Comparison of ENCODE assay signal across 25 mouse cellular contexts in genomic region chr11:116326963-116327603, GRCm38 (mm10). TPM values are rescaled to one million over a fixed set of nuclear protein-coding genes. Genes with fewer than 3 reads are reported as not detected.
DNase-seq lines count a peak whose midpoint lies in the region; ATAC-seq and TF ChIP-seq lines count a peak whose summit lies in the region.
"Had no signal": no experiment of that assay in that cellular context is flagged by ENCODE, and none has a peak within 500 bp of the region (broad histone marks: within the 10 kb centered on the region; RNA-seq: fewer than 3 reads in every experiment).

No protein-coding gene starts in this region.

- ATAC-seq in hindbrain, postnatal 0 days = no peak
- no peak for ATAC-seq in limb, embryonic 12.5 days (ENCODE audit: insufficient number of reproducible peaks, insufficient read depth, low FRiP score, low TSS enrichment, low read depth)
- ATAC-seq: forebrain, embryonic 14.5 days; intestine, postnatal 0 days; liver, postnatal 0 days had no signal

- H3K9me3 ChIP-seq in hindbrain, embryonic 10.5 days = no peaks in the 10 kb centered on the region
- H3K9me3 ChIP-seq in hindbrain, postnatal 0 days (ENCODE audit: low read length) = no peaks in the 10 kb centered on the region
- H3K9me3 ChIP-seq in limb, embryonic 12.5 days = no peaks in the 10 kb centered on the region
- H3K9me3 ChIP-seq: heart, embryonic 15.5 days; limb, embryonic 15.5 days had no signal

- H3K27me3 ChIP-seq in hindbrain, embryonic 10.5 days (ENCODE audit: insufficient read depth, poor library complexity, severe bottlenecking) = peaks cover 19% of the 10 kb centered on the region; the same call in 1 of the 2 replicates
- H3K27me3 ChIP-seq in hindbrain, postnatal 0 days (ENCODE audit: insufficient read depth, low read length) = no peaks in the 10 kb centered on the region
- peaks cover 2% of the 10 kb centered on the region for H3K27me3 ChIP-seq in limb, embryonic 12.5 days
- H3K27me3 ChIP-seq: heart, embryonic 15.5 days; limb, embryonic 15.5 days had no signal

- peak overlapping the region; percentile 46 for H3K27ac ChIP-seq in hindbrain, embryonic 10.5 days
- no peak overlapping the region for H3K27ac ChIP-seq in hindbrain, postnatal 0 days
- no peak overlapping the region for H3K27ac ChIP-seq in limb, embryonic 12.5 days
- H3K27ac ChIP-seq: gastrocnemius, adult 2 months; heart, embryonic 15.5 days; hindbrain, embryonic 14.5 days; left cerebral cortex, adult 2 months; limb, embryonic 15.5 days had no signal

- no peak for TF ChIP-seq CTCF in hindbrain, postnatal 0 days (IDR thresholded peaks at IDR 0.05; ENCODE audit: low read depth)

- no peak overlapping the region for H3K9ac ChIP-seq in hindbrain, postnatal 0 days (replicated peaks; ENCODE audit: low read length)
- H3K9ac ChIP-seq in limb, embryonic 12.5 days (replicated peaks) = peak overlapping the region; percentile 23; the same call in 1 of the 2 replicates
- H3K9ac ChIP-seq: heart, embryonic 15.5 days; hindbrain, embryonic 14.5 days; limb, embryonic 15.5 days; liver, postnatal 0 days had no signal

- no peak overlapping the region for H3K4me3 ChIP-seq in hindbrain, embryonic 10.5 days
- no peak overlapping the region for H3K4me3 ChIP-seq in hindbrain, postnatal 0 days (ENCODE audit: low read length)
- H3K4me3 ChIP-seq in limb, embryonic 12.5 days (replicated peaks) = no peak overlapping the region
- H3K4me3 ChIP-seq: gastrocnemius, adult 2 months; heart, embryonic 15.5 days; left cerebral cortex, adult 2 months; limb, embryonic 15.5 days had no signal

- no peak for DNase-seq in hindbrain, embryonic 10.5 days (ENCODE audit: low spot score)
- DNase-seq in hindbrain, postnatal 0 days (ENCODE audit: low spot score) = no peak
- DNase-seq in lung, postnatal 36 days = peak; percentile 28
- no peak for DNase-seq in lung, postnatal 14 days
- peak; percentile 68 for DNase-seq in yolk sac, embryonic 10.5 days (ENCODE audit: low spot score)
- DNase-seq in gastrocnemius, adult 18-20 months (ENCODE audit: low spot score) = no peak
- no peak for DNase-seq in spleen, postnatal 36 days (ENCODE audit: low spot score in 2 of 2)
- DNase-seq: adrenal gland, adult 8-10 months; cerebellum, adult 8-10 months; embryo, embryonic 11 days; gastrocnemius, adult 2 months; heart, adult 18-20 months; liver, postnatal 0 days; right cerebral cortex, adult 18-20 months; spleen, adult 18-20 months; thymus, postnatal 36 days had no signal

- no peak overlapping the region for H3K4me2 ChIP-seq in hindbrain, postnatal 0 days (ENCODE audit: low read depth, low read length)
- no peak overlapping the region for H3K4me2 ChIP-seq in limb, embryonic 12.5 days
- H3K4me2 ChIP-seq: heart, embryonic 15.5 days; hindbrain, embryonic 14.5 days; limb, embryonic 15.5 days had no signal

- peaks cover 51% of the 10 kb centered on the region for H3K4me1 ChIP-seq in hindbrain, embryonic 10.5 days (replicated peaks)
- H3K4me1 ChIP-seq in hindbrain, postnatal 0 days (ENCODE audit: insufficient read depth, low read length) = peaks cover 9% of the 10 kb centered on the region
- H3K4me1 ChIP-seq in limb, embryonic 12.5 days (replicated peaks) = peaks cover 33% of the 10 kb centered on the region

- peaks cover 2% of the 10 kb centered on the region; the same call in 1 of the 2 replicates for H3K36me3 ChIP-seq in hindbrain, embryonic 10.5 days
- H3K36me3 ChIP-seq in hindbrain, postnatal 0 days (ENCODE audit: insufficient read depth, low read length) = no peaks in the 10 kb centered on the region
- no peaks in the 10 kb centered on the region for H3K36me3 ChIP-seq in limb, embryonic 12.5 days
- H3K36me3 ChIP-seq: heart, embryonic 15.5 days; limb, embryonic 15.5 days had no signal

- WGBS in hindbrain, embryonic 10.5 days = 64% methylated on average over 7 of the region's 7 CpGs
- WGBS in hindbrain, postnatal 0 days = 78% methylated on average over 7 of the region's 7 CpGs
- 61% methylated on average over 7 of the region's 7 CpGs for WGBS in limb, embryonic 12.5 days

RNA-seq across cellular contexts. Expression of gene Foxj1, which starts 8.1 kb away (rescaled TPM):
- 15.1 and 29.1 TPM in 2 replicates for polyA plus RNA-seq in hindbrain, embryonic 10.5 days (2016; fragmentation: Nextera tagmentation; extraction: Ambion mirVana)
- total RNA-seq in hindbrain, postnatal 0 days (2014; rRNA removed) = 37.6 and 40.0 TPM in 2 replicates
- 15.5 and 16.6 TPM in 2 replicates for polyA plus RNA-seq in hindbrain, postnatal 0 days (2015; fragmentation: Nextera tagmentation; extraction: Ambion mirVana)
- polyA plus RNA-seq in limb, embryonic 12.5 days (2016; fragmentation: Nextera tagmentation; extraction: Ambion mirVana) = 0.18 TPM in 2 replicates
- total RNA-seq in gastrocnemius, adult 18-20 months (2021) = under 1 TPM in 1 of 2 experiments, not detected in 1; 0.14 TPM

RNA-seq across cellular contexts. Expression of gene Exoc7, which starts 20.1 kb away (rescaled TPM):
- 52.2 and 79.2 TPM in 2 replicates for polyA plus RNA-seq in hindbrain, embryonic 10.5 days (2016; fragmentation: Nextera tagmentation; extraction: Ambion mirVana)
- 84.6 and 95.3 TPM in 2 replicates for total RNA-seq in hindbrain, postnatal 0 days (2014; rRNA removed)
- 128 TPM in 2 replicates for polyA plus RNA-seq in hindbrain, postnatal 0 days (2015; fragmentation: Nextera tagmentation; extraction: Ambion mirVana)
- polyA plus RNA-seq in limb, embryonic 12.5 days (2016; fragmentation: Nextera tagmentation; extraction: Ambion mirVana) = 77.6 and 82.8 TPM in 2 replicates
- total RNA-seq in gastrocnemius, adult 18-20 months (2021) = 10 to 100 TPM; 69.0 to 86.7 TPM

RNA-seq across cellular contexts. Expression of gene Galr2, which starts 46.3 kb away (rescaled TPM):
- 0.11 and 0.33 TPM in 2 replicates for polyA plus RNA-seq in hindbrain, embryonic 10.5 days (2016; fragmentation: Nextera tagmentation; extraction: Ambion mirVana)
- total RNA-seq in hindbrain, postnatal 0 days (2014; rRNA removed) = 0.40 TPM in 1 of 2 replicates, not detected in the other
- 0.34 and 0.44 TPM in 2 replicates for polyA plus RNA-seq in hindbrain, postnatal 0 days (2015; fragmentation: Nextera tagmentation; extraction: Ambion mirVana)
- 0.20 TPM in 1 of 2 replicates, not detected in the other for polyA plus RNA-seq in limb, embryonic 12.5 days (2016; fragmentation: Nextera tagmentation; extraction: Ambion mirVana)
- total RNA-seq in gastrocnemius, adult 18-20 months (2021) = under 1 TPM in 1 of 2 experiments, not detected in 1; 0.19 TPM
- total RNA-seq: heart, adult 18-20 months; layer of hippocampus, adult 18-20 months; left cerebral cortex, adult 2 months; megakaryocyte-erythroid progenitor cell, adult 5-6 weeks had no signal
- polyA plus RNA-seq: liver, postnatal 0 days had no signal

RNA-seq across cellular contexts. Expression of gene Srp68, which starts 53.1 kb away (rescaled TPM):
- 96.2 and 100 TPM in 2 replicates for polyA plus RNA-seq in hindbrain, embryonic 10.5 days (2016; fragmentation: Nextera tagmentation; extraction: Ambion mirVana)
- total RNA-seq in hindbrain, postnatal 0 days (2014; rRNA removed) = 18.3 and 22.5 TPM in 2 replicates
- 50.4 and 50.8 TPM in 2 replicates for polyA plus RNA-seq in hindbrain, postnatal 0 days (2015; fragmentation: Nextera tagmentation; extraction: Ambion mirVana)
- 110 and 112 TPM in 2 replicates for polyA plus RNA-seq in limb, embryonic 12.5 days (2016; fragmentation: Nextera tagmentation; extraction: Ambion mirVana)
- total RNA-seq in gastrocnemius, adult 18-20 months (2021) = 10 to 100 TPM; 82.5 to 88.8 TPM

Comparison
In these comparisons a context has a peak if more than half of its experiments do, and no peak if none do; other contexts are left out.
1. DNase-seq: peak in lung, postnatal 36 days (single experiment) and yolk sac, embryonic 10.5 days (single experiment); none in hindbrain, embryonic 10.5 days (single experiment), hindbrain, postnatal 0 days (single experiment), lung, postnatal 14 days (single experiment), gastrocnemius, adult 18-20 months (single experiment) and spleen, postnatal 36 days (0 of 2).
2. RNA of gene Foxj1, which starts 8.1 kb away (polyA plus RNA-seq): 15.1 to 29.1 TPM in hindbrain, embryonic 10.5 days and 15.5 to 16.6 TPM in hindbrain, postnatal 0 days; 0.18 TPM in limb, embryonic 12.5 days; every median in the first group is over 10 times any median in the second.